Comparison of ENCODE assay signal across 13 mouse cellular contexts in genomic region chr2:148743001-148743400, GRCm38 (mm10). TPM values are rescaled to one million over a fixed set of nuclear protein-coding genes. Genes with fewer than 3 reads are reported as not detected.
DNase-seq lines count a peak whose midpoint lies in the region; ATAC-seq and TF ChIP-seq lines count a peak whose summit lies in the region.
"Had no signal": no experiment of that assay in that cellular context is flagged by ENCODE, and none has a peak within 500 bp of the region (broad histone marks: within the 10 kb centered on the region; RNA-seq: fewer than 3 reads in every experiment).

No protein-coding gene starts in this region.

- H3K9me3 ChIP-seq in hindbrain, postnatal 0 days (ENCODE audit: low read length): no peaks in the 10 kb centered on the region
- no peaks in the 10 kb centered on the region for H3K9me3 ChIP-seq in hindbrain, embryonic 11.5 days (ENCODE audit: control insufficient read depth, low read length)
- H3K9me3 ChIP-seq in forebrain, postnatal 0 days (ENCODE audit: low read length): no peaks in the 10 kb centered on the region
- no peaks in the 10 kb centered on the region for H3K9me3 ChIP-seq in midbrain, embryonic 14.5 days (ENCODE audit: control insufficient read depth, low read length)
- H3K9me3 ChIP-seq: limb, embryonic 12.5 days had no signal

- ATAC-seq in hindbrain, postnatal 0 days: peak; percentile 87
- ATAC-seq in hindbrain, embryonic 11.5 days (ENCODE audit: low FRiP score): no peak
- peak; percentile 71 for ATAC-seq in forebrain, postnatal 0 days
- 0 out of 2 replicates have a peak, but pooled peaks have one; percentile 27 for ATAC-seq in monocyte, adult 5-6 weeks (replicated peaks; ENCODE audit: insufficient number of reproducible peaks, low FRiP score, low TSS enrichment, poor library complexity, severe bottlenecking)
- ATAC-seq in midbrain, embryonic 14.5 days (ENCODE audit: low FRiP score, low TSS enrichment): no peak
- ATAC-seq: activated CD4-positive, CD25-positive, alpha-beta regulatory T cell, adult 4 months; lung, postnatal 0 days had no signal

- H3K27me3 ChIP-seq in hindbrain, postnatal 0 days (ENCODE audit: insufficient read depth, low read length): no peaks in the 10 kb centered on the region
- no peaks in the 10 kb centered on the region for H3K27me3 ChIP-seq in hindbrain, embryonic 11.5 days (ENCODE audit: control insufficient read depth, insufficient read depth, low read length)
- H3K27me3 ChIP-seq in forebrain, postnatal 0 days (ENCODE audit: insufficient read depth, low read length): no peaks in the 10 kb centered on the region
- H3K27me3 ChIP-seq in midbrain, embryonic 14.5 days (ENCODE audit: control insufficient read depth, insufficient read depth, low read length): no peaks in the 10 kb centered on the region
- H3K27me3 ChIP-seq: limb, embryonic 12.5 days had no signal

- peak; percentile 41 for DNase-seq in hindbrain, postnatal 0 days (ENCODE audit: low spot score)
- no peak for DNase-seq in hindbrain, embryonic 11.5 days (ENCODE audit: low spot score)
- DNase-seq in cerebellum, adult 11 months: peak; percentile 90
- DNase-seq in forebrain, postnatal 0 days: peak; percentile 61
- no peak for DNase-seq in lung, postnatal 25 days (ENCODE audit: low spot score)
- DNase-seq in embryo, embryonic 10 days (ENCODE audit: low spot score): no peak
- DNase-seq in midbrain, embryonic 14.5 days: no peak

- H3K4me1 ChIP-seq in hindbrain, postnatal 0 days (ENCODE audit: insufficient read depth, low read length): no peaks in the 10 kb centered on the region
- no peaks in the 10 kb centered on the region for H3K4me1 ChIP-seq in hindbrain, embryonic 11.5 days (replicated peaks; ENCODE audit: control insufficient read depth, insufficient read depth, low read length)
- no peaks in the 10 kb centered on the region for H3K4me1 ChIP-seq in forebrain, postnatal 0 days (ENCODE audit: insufficient read depth)
- H3K4me1 ChIP-seq in midbrain, embryonic 14.5 days (ENCODE audit: control insufficient read depth, insufficient read depth, low read length): no peaks in the 10 kb centered on the region
- H3K4me1 ChIP-seq: limb, embryonic 12.5 days had no signal

- H3K27ac ChIP-seq in hindbrain, postnatal 0 days: no peak overlapping the region
- H3K27ac ChIP-seq in hindbrain, embryonic 11.5 days (ENCODE audit: low read depth, low read length): no peak overlapping the region
- H3K27ac ChIP-seq in forebrain, postnatal 0 days (ENCODE audit: low read depth, low read length): no peak overlapping the region
- H3K27ac ChIP-seq in midbrain, embryonic 14.5 days (replicated peaks; ENCODE audit: low read depth, low read length): no peak overlapping the region
- H3K27ac ChIP-seq: limb, embryonic 12.5 days had no signal

- no peak overlapping the region for H3K4me3 ChIP-seq in hindbrain, postnatal 0 days (ENCODE audit: low read length)
- H3K4me3 ChIP-seq in hindbrain, embryonic 11.5 days (ENCODE audit: low read depth, low read length): no peak overlapping the region
- H3K4me3 ChIP-seq in forebrain, postnatal 0 days (ENCODE audit: low read depth, low read length): no peak overlapping the region
- H3K4me3 ChIP-seq in midbrain, embryonic 14.5 days (replicated peaks; ENCODE audit: low read depth, low read length): no peak overlapping the region
- H3K4me3 ChIP-seq: limb, embryonic 12.5 days had no signal

- no peak overlapping the region for H3K9ac ChIP-seq in hindbrain, postnatal 0 days (replicated peaks; ENCODE audit: low read length)
- no peak overlapping the region for H3K9ac ChIP-seq in hindbrain, embryonic 11.5 days (ENCODE audit: low read depth, low read length)
- H3K9ac ChIP-seq in forebrain, postnatal 0 days: no peak overlapping the region
- H3K9ac ChIP-seq in midbrain, embryonic 14.5 days (replicated peaks; ENCODE audit: low read length): no peak overlapping the region
- H3K9ac ChIP-seq: limb, embryonic 12.5 days had no signal

- H3K4me2 ChIP-seq in hindbrain, postnatal 0 days (ENCODE audit: low read depth, low read length): no peak overlapping the region
- no peak overlapping the region for H3K4me2 ChIP-seq in hindbrain, embryonic 11.5 days (replicated peaks; ENCODE audit: low read depth, low read length)
- no peak overlapping the region for H3K4me2 ChIP-seq in forebrain, postnatal 0 days (ENCODE audit: low read depth)
- H3K4me2 ChIP-seq in midbrain, embryonic 14.5 days (ENCODE audit: low read length): no peak overlapping the region
- H3K4me2 ChIP-seq: limb, embryonic 12.5 days had no signal

- 37% methylated on average over 3 of the region's 3 CpGs for WGBS in hindbrain, postnatal 0 days
- 83% methylated on average over 3 of the region's 3 CpGs for whole genome bisulfite sequencing in hindbrain, embryonic 11.5 days
- WGBS in forebrain, postnatal 0 days: 34% methylated on average over 3 of the region's 3 CpGs
- 85% methylated on average over 3 of the region's 3 CpGs for WGBS in midbrain, embryonic 14.5 days

- no peaks in the 10 kb centered on the region for H3K36me3 ChIP-seq in hindbrain, postnatal 0 days (ENCODE audit: insufficient read depth, low read length)
- H3K36me3 ChIP-seq in hindbrain, embryonic 11.5 days (ENCODE audit: control insufficient read depth, insufficient read depth, low read length): no peaks in the 10 kb centered on the region
- H3K36me3 ChIP-seq in forebrain, postnatal 0 days (ENCODE audit: insufficient read depth): no peaks in the 10 kb centered on the region
- no peaks in the 10 kb centered on the region for H3K36me3 ChIP-seq in midbrain, embryonic 14.5 days (ENCODE audit: control insufficient read depth, insufficient read depth, low read length)
- H3K36me3 ChIP-seq: limb, embryonic 12.5 days had no signal

- no peak for TF ChIP-seq CTCF in hindbrain, postnatal 0 days (IDR thresholded peaks at IDR 0.05; ENCODE audit: low read depth)
- no peak for TF ChIP-seq CTCF in forebrain, postnatal 0 days (IDR thresholded peaks at IDR 0.05; ENCODE audit: low read depth)

RNA-seq across cellular contexts. Expression of gene Cstl1, which starts 7.2 kb away (rescaled TPM):
- total RNA-seq in hindbrain, postnatal 0 days (2014; rRNA removed): not detected in 2 replicates
- not detected in 2 replicates for polyA plus RNA-seq in hindbrain, postnatal 0 days (2015; fragmentation: Nextera tagmentation; extraction: Ambion mirVana)
- 0.32 TPM in 1 of 2 replicates, not detected in the other for polyA plus RNA-seq in hindbrain, embryonic 11.5 days (2014; fragmentation: Nextera tagmentation; extraction: Ambion mirVana)
- not detected in 2 replicates for total RNA-seq in forebrain, postnatal 0 days (2014; rRNA removed)
- polyA plus RNA-seq in forebrain, postnatal 0 days (2015; fragmentation: Nextera tagmentation; extraction: Ambion mirVana): not detected in 2 replicates
- total RNA-seq in monocyte, adult 5-6 weeks (2017): not detected in 3 replicates
- polyA plus RNA-seq in midbrain, embryonic 14.5 days (2014; fragmentation: Nextera tagmentation; extraction: Ambion mirVana): not detected in 2 replicates
- polyA plus RNA-seq: activated CD4-positive, CD25-positive, alpha-beta regulatory T cell, adult 4 months; limb, embryonic 12.5 days; lung, postnatal 0 days had no signal

RNA-seq across cellular contexts. Expression of gene Napb, which starts 10.7 kb away (rescaled TPM):
- 115 and 125 TPM in 2 replicates for total RNA-seq in hindbrain, postnatal 0 days (2014; rRNA removed)
- polyA plus RNA-seq in hindbrain, postnatal 0 days (2015; fragmentation: Nextera tagmentation; extraction: Ambion mirVana): 81.5 and 99.2 TPM in 2 replicates
- 24.1 and 25.8 TPM in 2 replicates for polyA plus RNA-seq in hindbrain, embryonic 11.5 days (2014; fragmentation: Nextera tagmentation; extraction: Ambion mirVana)
- total RNA-seq in forebrain, postnatal 0 days (2014; rRNA removed): 124 and 142 TPM in 2 replicates
- polyA plus RNA-seq in forebrain, postnatal 0 days (2015; fragmentation: Nextera tagmentation; extraction: Ambion mirVana): 41.1 and 76.3 TPM in 2 replicates
- 0.32 to 0.78 TPM (median 0.57 TPM) in 3 replicates for total RNA-seq in monocyte, adult 5-6 weeks (2017)
- 59.9 and 78.1 TPM in 2 replicates for polyA plus RNA-seq in midbrain, embryonic 14.5 days (2014; fragmentation: Nextera tagmentation; extraction: Ambion mirVana)

RNA-seq across cellular contexts. Expression of gene Cst11, which starts 28.3 kb away (rescaled TPM):
- not detected in 2 replicates for total RNA-seq in hindbrain, postnatal 0 days (2014; rRNA removed)
- not detected in 2 replicates for polyA plus RNA-seq in hindbrain, postnatal 0 days (2015; fragmentation: Nextera tagmentation; extraction: Ambion mirVana)
- polyA plus RNA-seq in hindbrain, embryonic 11.5 days (2014; fragmentation: Nextera tagmentation; extraction: Ambion mirVana): not detected in 2 replicates
- not detected in 2 replicates for total RNA-seq in forebrain, postnatal 0 days (2014; rRNA removed)
- not detected in 2 replicates for polyA plus RNA-seq in forebrain, postnatal 0 days (2015; fragmentation: Nextera tagmentation; extraction: Ambion mirVana)
- not detected in 3 replicates for total RNA-seq in monocyte, adult 5-6 weeks (2017)
- polyA plus RNA-seq in midbrain, embryonic 14.5 days (2014; fragmentation: Nextera tagmentation; extraction: Ambion mirVana): not detected in 2 replicates
- polyA plus RNA-seq: activated CD4-positive, CD25-positive, alpha-beta regulatory T cell, adult 4 months; cortical plate, adult 2 months; frontal cortex, adult 2 months; limb, embryonic 12.5 days; lung, postnatal 0 days had no signal

RNA-seq across cellular contexts. Expression of gene 8030411F24Rik, which starts 38.8 kb away (rescaled TPM):
- not detected in 2 replicates for total RNA-seq in hindbrain, postnatal 0 days (2014; rRNA removed)
- polyA plus RNA-seq in hindbrain, postnatal 0 days (2015; fragmentation: Nextera tagmentation; extraction: Ambion mirVana): not detected in 2 replicates
- not detected in 2 replicates for polyA plus RNA-seq in hindbrain, embryonic 11.5 days (2014; fragmentation: Nextera tagmentation; extraction: Ambion mirVana)
- total RNA-seq in forebrain, postnatal 0 days (2014; rRNA removed): not detected in 2 replicates
- polyA plus RNA-seq in forebrain, postnatal 0 days (2015; fragmentation: Nextera tagmentation; extraction: Ambion mirVana): not detected in 2 replicates
- total RNA-seq in monocyte, adult 5-6 weeks (2017): not detected in 3 replicates
- not detected in 2 replicates for polyA plus RNA-seq in midbrain, embryonic 14.5 days (2014; fragmentation: Nextera tagmentation; extraction: Ambion mirVana)
- polyA plus RNA-seq: activated CD4-positive, CD25-positive, alpha-beta regulatory T cell, adult 4 months; cortical plate, adult 2 months; frontal cortex, adult 2 months; limb, embryonic 12.5 days; lung, postnatal 0 days had no signal

RNA-seq across cellular contexts. Expression of gene Cst12, which starts 46.2 kb away (rescaled TPM):
- not detected in 2 replicates for total RNA-seq in hindbrain, postnatal 0 days (2014; rRNA removed)
- not detected in 2 replicates for polyA plus RNA-seq in hindbrain, postnatal 0 days (2015; fragmentation: Nextera tagmentation; extraction: Ambion mirVana)
- polyA plus RNA-seq in hindbrain, embryonic 11.5 days (2014; fragmentation: Nextera tagmentation; extraction: Ambion mirVana): not detected in 2 replicates
- total RNA-seq in forebrain, postnatal 0 days (2014; rRNA removed): not detected in 2 replicates
- not detected in 2 replicates for polyA plus RNA-seq in forebrain, postnatal 0 days (2015; fragmentation: Nextera tagmentation; extraction: Ambion mirVana)
- not detected in 3 replicates for total RNA-seq in monocyte, adult 5-6 weeks (2017)
- not detected in 2 replicates for polyA plus RNA-seq in midbrain, embryonic 14.5 days (2014; fragmentation: Nextera tagmentation; extraction: Ambion mirVana)
- polyA plus RNA-seq: activated CD4-positive, CD25-positive, alpha-beta regulatory T cell, adult 4 months; cortical plate, adult 2 months; limb, embryonic 12.5 days; lung, postnatal 0 days had no signal

Comparison
In these comparisons a context has a peak if more than half of its experiments do, and no peak if none do; other contexts are left out.
1. ATAC-seq: peak in hindbrain, postnatal 0 days (single experiment), forebrain, postnatal 0 days (single experiment) and monocyte, adult 5-6 weeks (single experiment); none in hindbrain, embryonic 11.5 days (single experiment) and midbrain, embryonic 14.5 days (single experiment).
2. DNase-seq: peak in hindbrain, postnatal 0 days (single experiment), cerebellum, adult 11 months (single experiment) and forebrain, postnatal 0 days (single experiment); none in hindbrain, embryonic 11.5 days (single experiment), lung, postnatal 25 days (single experiment), embryo, embryonic 10 days (single experiment) and midbrain, embryonic 14.5 days (single experiment).